Mouse (Mus musculus) myocyte (in vitro differentiated cells): ENCODE measurements around the gene Zfp78. TPM values are rescaled to one million over a fixed set of nuclear protein-coding genes. Genes with fewer than 3 reads are reported as not detected.

Experiments
- H3K27me3 ChIP-seq: one replicate; pipeline ENCODE4 v1.6.1; 2011; ENCODE audit not compliant: control insufficient read depth, insufficient read depth, insufficient read length
- H3K36me3 ChIP-seq: one replicate; pipeline ENCODE4 v1.6.1; 2011; ENCODE audit not compliant: control insufficient read depth, insufficient read depth
- H3K4me2 ChIP-seq: one replicate; pipeline ENCODE4 v1.6.1; 2011; ENCODE audit warnings: low read depth, control low read depth
- H3K4me3 ChIP-seq: one replicate; pipeline ENCODE4 v1.5.1; 2011; ENCODE audit warnings: mild to moderate bottlenecking, control low read depth, moderate library complexity
- H3K79me2 ChIP-seq: one replicate; pipeline ENCODE4 v1.6.1; 2011; ENCODE audit not compliant: control insufficient read depth, insufficient read depth
- H3ac ChIP-seq: one replicate; pipeline ENCODE4 v1.6.1; 2011; ENCODE audit not compliant: control insufficient read depth, insufficient read length
- CEBPB ChIP-seq: IDR thresholded peaks from 2 replicates; pipeline ENCODE4 v1.6.1; 2011; ENCODE audit warnings: mild to moderate bottlenecking, moderate library complexity; ENCODE audit not compliant: poor library complexity, insufficient read depth, severe bottlenecking
- E2F4 ChIP-seq: IDR thresholded peaks from one replicate; pipeline ENCODE4 v1.6.1; 2011; ENCODE audit warnings: mild to moderate bottlenecking, control low read depth, moderate library complexity; ENCODE audit not compliant: insufficient read depth
- MAX ChIP-seq: IDR thresholded peaks from one replicate; pipeline ENCODE4 v1.6.1; 2011; ENCODE audit warnings: low read depth, mild to moderate bottlenecking, control low read depth
- MYOD1 ChIP-seq, 3 experiments: IDR thresholded peaks; one replicate each; pipeline ENCODE4 v1.6.1; 2011; ENCODE audit warnings: control low read depth in 2 of 3, low read depth in 2 of 3, mild to moderate bottlenecking in 2 of 3, moderate library complexity in 1 of 3; ENCODE audit not compliant: insufficient read length in 2 of 3, control insufficient read depth in 1 of 3
- MYOG ChIP-seq, 3 experiments: IDR thresholded peaks; one replicate each; pipeline ENCODE4 v1.6.1; 2011; ENCODE audit warnings: control low read depth in 2 of 3, low read depth in 2 of 3, mild to moderate bottlenecking in 2 of 3; ENCODE audit not compliant: insufficient read length in 2 of 3, control insufficient read depth in 1 of 3, insufficient read depth in 1 of 3
- POLR2A ChIP-seq: IDR thresholded peaks from one replicate; pipeline ENCODE4 v1.6.1; 2011; ENCODE audit warnings: low read depth, mild to moderate bottlenecking, control low read depth, moderate library complexity; ENCODE audit not compliant: insufficient read length
- POLR2AphosphoS2 ChIP-seq: IDR thresholded peaks from one replicate; pipeline ENCODE4 v1.6.1; 2011; ENCODE audit warnings: low read depth, control low read depth; ENCODE audit not compliant: insufficient read length
- REST ChIP-seq: IDR thresholded peaks from one replicate; pipeline ENCODE4 v1.6.1; 2011; ENCODE audit warnings: mild to moderate bottlenecking, control low read depth, moderate library complexity; ENCODE audit not compliant: insufficient read depth, insufficient read length
- SRF ChIP-seq: IDR thresholded peaks from one replicate; pipeline ENCODE4 v1.6.1; 2011; ENCODE audit warnings: low read depth; ENCODE audit not compliant: control insufficient read depth, insufficient read length
- TCF12 ChIP-seq: IDR thresholded peaks from one replicate; pipeline ENCODE4 v1.6.1; 2011; ENCODE audit warnings: mild to moderate bottlenecking, control low read depth; ENCODE audit not compliant: poor library complexity, insufficient read depth, severe bottlenecking
- TCF3 ChIP-seq: IDR thresholded peaks from one replicate; pipeline ENCODE4 v1.6.1; 2011; ENCODE audit warnings: low read depth, control low read depth; ENCODE audit not compliant: insufficient read length
- USF1 ChIP-seq: IDR thresholded peaks from one replicate; pipeline ENCODE4 v1.6.1; 2011; ENCODE audit warnings: low read depth, mild to moderate bottlenecking, control low read depth, moderate library complexity
- polyA plus RNA-seq: library from polyadenylated mRNA; unstranded; fragments of >200 nt; fragmentation: generic; extraction: Trizol; gene quantifications from one replicate; pipeline ENCODE4 v1.2.1, GENCODE M21; 2012; ENCODE audit warnings: missing spikeins

The Zfp78 gene
- polyA plus RNA-seq, 1 experiment, result 0.46 TPM

DNA sequence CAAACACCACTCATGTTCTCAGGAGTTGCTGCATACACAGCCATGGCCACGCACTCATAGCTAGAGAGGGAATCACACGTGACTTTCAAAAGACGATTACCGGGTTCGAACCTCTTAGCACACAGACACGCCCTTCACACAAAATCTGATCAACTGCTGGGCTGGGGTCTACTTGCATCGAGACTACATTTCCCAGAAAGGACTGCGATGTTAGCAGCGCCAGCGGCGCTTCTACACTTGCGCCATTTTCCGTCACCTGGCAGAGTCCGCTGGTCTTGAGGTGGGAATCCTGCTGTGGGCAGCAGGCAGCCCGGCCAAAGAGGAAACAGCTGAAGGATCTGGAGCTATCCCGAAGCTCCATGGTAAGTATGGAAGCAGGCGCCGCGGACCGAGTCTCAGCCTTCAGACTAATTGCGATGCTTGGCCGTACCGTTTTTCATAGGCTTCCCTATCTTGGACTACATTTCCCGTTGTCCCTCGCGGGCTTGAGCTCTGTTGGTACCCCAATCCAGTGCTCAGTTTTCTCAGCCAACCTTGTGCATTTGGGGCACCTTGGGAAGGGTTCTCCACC is 19.5 kb upstream of the Zfp78 start, which contains the start of gene Gm3854:
Gm3854 (plus strand) TSS at position 259 of the 571 bp plus-strand sequence.
- Histone ChIP-seq H3K4me2 (no peak within 1 kb of the TSS), H3K4me3 (no peak within 1 kb of the TSS), H3ac (no peak within 1 kb of the TSS), H3K27me3 (no peaks in the 10 kb centered on the region), H3K36me3 (no peaks in the 10 kb centered on the region), H3K79me2 (no peaks in the 10 kb centered on the region)
- TF ChIP-seq POLR2AphosphoS2, result no peak
- TF ChIP-seq TCF12, result no peak
- TF ChIP-seq MYOG (IDR thresholded peaks at IDR 0.05; ENCODE audit: control insufficient read depth in 1 of 3, insufficient read depth in 1 of 3, insufficient read length in 2 of 3, low read depth in 2 of 3), result no peak
- no peak for TF ChIP-seq SRF
- no peak for TF ChIP-seq POLR2A
- no peak for TF ChIP-seq MAX
- TF ChIP-seq REST, result no peak
- TF ChIP-seq CEBPB, result no peak
- TF ChIP-seq E2F4, result no peak

DNA sequence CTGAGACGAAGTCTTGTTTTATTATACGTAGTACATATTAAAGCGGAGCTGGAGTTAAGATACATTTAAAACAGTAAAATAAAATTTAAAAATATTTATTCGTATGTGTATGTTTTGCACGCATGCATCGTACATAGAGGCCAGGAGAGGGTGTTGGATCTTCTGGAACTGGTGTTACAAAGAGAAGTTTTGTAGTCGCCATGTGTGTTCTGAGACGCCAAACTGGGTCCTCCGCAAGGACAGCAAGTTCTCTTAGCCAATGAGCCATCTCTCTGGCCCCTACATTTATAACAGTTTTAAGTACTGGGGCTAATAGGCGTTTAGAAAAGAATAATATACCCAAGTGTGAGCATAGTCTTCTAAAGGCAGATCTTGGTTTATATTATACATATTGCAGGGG is 19.0 kb upstream of the Zfp78 start:
- Histone ChIP-seq H3K27me3 (no peaks in the 10 kb centered on the region), H3K4me3 (no peak overlapping the region), H3K4me2 (no peak overlapping the region), H3K79me2 (no peaks in the 10 kb centered on the region), H3K36me3 (no peaks in the 10 kb centered on the region), H3ac (no peak overlapping the region)
- TF ChIP-seq REST (no peak), MAX (no peak)

DNA sequence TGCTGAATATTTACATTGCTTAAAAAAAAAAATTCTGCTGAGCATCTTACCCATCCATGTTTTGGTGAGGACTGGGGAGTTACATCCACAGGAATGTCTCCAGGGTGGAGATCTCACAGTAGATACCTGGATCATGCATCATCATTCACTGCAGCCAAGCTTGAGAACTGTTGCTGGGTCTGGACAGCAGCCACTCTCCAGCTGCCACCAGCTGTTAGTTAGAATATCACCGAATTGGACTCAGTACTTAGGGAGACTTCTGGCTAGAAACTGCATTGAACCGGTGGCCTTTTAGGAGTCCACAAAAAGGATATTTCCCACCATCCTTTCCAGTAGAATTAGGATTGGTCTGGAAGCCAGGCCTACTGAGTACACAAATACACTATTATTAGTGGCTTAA is 5.0 kb upstream of the Zfp78 start:
- no peak for TF ChIP-seq REST
- no peak for TF ChIP-seq TCF3
- no peak for TF ChIP-seq SRF
- no peak for TF ChIP-seq MYOG (IDR thresholded peaks at IDR 0.05; ENCODE audit: control insufficient read depth in 1 of 3, insufficient read depth in 1 of 3, insufficient read length in 2 of 3, low read depth in 2 of 3)
- TF ChIP-seq TCF12, result no peak
- TF ChIP-seq CEBPB, result no peak
- TF ChIP-seq MAX, result no peak
- TF ChIP-seq USF1, result no peak
- TF ChIP-seq E2F4, result no peak
- TF ChIP-seq POLR2A, result no peak
- TF ChIP-seq POLR2AphosphoS2, result no peak
- no peak for TF ChIP-seq MYOD1 (IDR thresholded peaks at IDR 0.05; ENCODE audit: control insufficient read depth in 1 of 3, insufficient read length in 2 of 3, low read depth in 2 of 3)
- Histone ChIP-seq H3K4me2 (no peak overlapping the region), H3K36me3 (no peaks in the 10 kb centered on the region), H3K27me3 (no peaks in the 10 kb centered on the region), H3K79me2 (no peaks in the 10 kb centered on the region), H3K4me3 (no peak overlapping the region), H3ac (no peak overlapping the region)

DNA sequence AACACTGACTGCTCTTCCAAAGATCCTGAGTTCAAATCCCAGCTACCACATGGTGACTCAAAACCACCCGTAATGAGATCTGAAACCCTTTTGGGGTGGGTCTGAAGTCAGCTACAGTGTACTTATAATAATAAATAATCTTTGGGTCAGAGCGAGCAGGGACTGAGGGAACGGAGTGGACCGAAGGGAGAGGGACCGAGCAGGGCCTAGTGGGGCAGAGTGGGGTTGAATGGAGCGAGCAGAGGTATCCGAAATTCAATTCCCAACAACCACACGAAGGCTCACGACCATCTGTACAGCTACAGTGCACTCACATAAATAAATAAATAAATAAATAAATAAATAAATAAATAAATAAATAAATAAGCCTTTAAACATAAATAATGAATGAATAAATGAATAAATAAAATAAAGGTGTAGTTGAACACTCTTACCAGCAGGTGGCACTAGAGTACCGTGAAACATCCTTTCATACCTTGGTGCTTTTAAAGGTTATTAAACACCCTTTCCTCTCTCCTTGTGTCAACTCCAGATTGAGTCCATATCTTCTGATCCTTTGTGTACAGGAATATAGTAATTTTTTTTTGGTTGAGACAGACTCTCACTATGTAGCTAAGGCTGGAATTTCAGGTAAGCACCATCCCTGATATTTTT is 4.0 kb upstream of the Zfp78 start:
- Histone ChIP-seq H3ac (no peak overlapping the region), H3K27me3 (no peaks in the 10 kb centered on the region), H3K79me2 (no peaks in the 10 kb centered on the region), H3K36me3 (no peaks in the 10 kb centered on the region), H3K4me2 (no peak overlapping the region), H3K4me3 (no peak overlapping the region)
- no peak for TF ChIP-seq POLR2A
- no peak for TF ChIP-seq SRF

DNA sequence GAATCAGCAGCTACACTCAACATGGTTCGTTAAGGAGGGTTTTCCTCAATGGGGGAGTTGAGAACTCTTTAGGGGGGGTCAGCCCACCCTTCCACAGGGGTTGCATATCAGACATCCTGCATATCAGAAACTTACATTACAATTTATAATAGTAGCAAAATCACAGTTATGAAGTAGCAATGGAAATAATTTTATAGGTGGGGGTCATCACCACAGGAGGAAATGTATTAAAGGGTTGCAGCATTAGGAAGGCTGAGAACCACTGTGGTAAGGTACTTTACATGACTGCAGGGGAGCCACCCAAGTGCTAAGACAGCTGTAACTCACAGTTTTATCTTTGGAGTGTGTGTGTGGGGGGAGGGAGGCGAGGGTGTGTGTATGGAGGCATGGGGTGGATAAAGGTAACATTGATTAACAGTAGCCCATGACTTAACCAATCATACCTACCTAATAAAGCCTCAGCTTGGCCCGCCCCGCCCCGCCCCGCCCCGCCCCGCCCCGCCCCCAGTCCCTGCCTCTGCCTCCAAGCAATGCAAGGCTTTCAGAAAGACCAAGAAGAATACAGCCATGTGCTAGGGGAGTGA is 2.5 kb upstream of the Zfp78 start:
- H3K27me3 ChIP-seq, result no peaks in the 10 kb centered on the region
- TF ChIP-seq SRF, result no peak
- no peak for TF ChIP-seq MYOG (IDR thresholded peaks at IDR 0.05; ENCODE audit: control insufficient read depth in 1 of 3, insufficient read depth in 1 of 3, insufficient read length in 2 of 3, low read depth in 2 of 3)
- TF ChIP-seq MAX, result no peak
- TF ChIP-seq TCF3, result no peak
- no peak for TF ChIP-seq POLR2A
- TF ChIP-seq MYOD1 (IDR thresholded peaks at IDR 0.05; ENCODE audit: control insufficient read depth in 1 of 3, insufficient read length in 2 of 3, low read depth in 2 of 3), result no peak
- TF ChIP-seq CEBPB, result no peak
- TF ChIP-seq POLR2AphosphoS2, result no peak
- TF ChIP-seq TCF12, result no peak
- no peak for TF ChIP-seq REST
- TF ChIP-seq E2F4, result no peak
- TF ChIP-seq USF1, result no peak
- H3K4me3 ChIP-seq, result no peak overlapping the region
- H3ac ChIP-seq, result no peak overlapping the region
- H3K4me2 ChIP-seq, result no peak overlapping the region
- H3K79me2 ChIP-seq, result no peaks in the 10 kb centered on the region
- H3K36me3 ChIP-seq, result no peaks in the 10 kb centered on the region
